Mouse (Mus musculus): ENCODE data around the gene Asgr1. TPM values are rescaled to one million over a fixed set of nuclear protein-coding genes. Genes with fewer than 3 reads are reported as not detected.

Gene Asgr1
- polyA plus RNA-seq (2012; rRNA removed), result 2.0 and 2.2 TPM in 2 replicates

DNA sequence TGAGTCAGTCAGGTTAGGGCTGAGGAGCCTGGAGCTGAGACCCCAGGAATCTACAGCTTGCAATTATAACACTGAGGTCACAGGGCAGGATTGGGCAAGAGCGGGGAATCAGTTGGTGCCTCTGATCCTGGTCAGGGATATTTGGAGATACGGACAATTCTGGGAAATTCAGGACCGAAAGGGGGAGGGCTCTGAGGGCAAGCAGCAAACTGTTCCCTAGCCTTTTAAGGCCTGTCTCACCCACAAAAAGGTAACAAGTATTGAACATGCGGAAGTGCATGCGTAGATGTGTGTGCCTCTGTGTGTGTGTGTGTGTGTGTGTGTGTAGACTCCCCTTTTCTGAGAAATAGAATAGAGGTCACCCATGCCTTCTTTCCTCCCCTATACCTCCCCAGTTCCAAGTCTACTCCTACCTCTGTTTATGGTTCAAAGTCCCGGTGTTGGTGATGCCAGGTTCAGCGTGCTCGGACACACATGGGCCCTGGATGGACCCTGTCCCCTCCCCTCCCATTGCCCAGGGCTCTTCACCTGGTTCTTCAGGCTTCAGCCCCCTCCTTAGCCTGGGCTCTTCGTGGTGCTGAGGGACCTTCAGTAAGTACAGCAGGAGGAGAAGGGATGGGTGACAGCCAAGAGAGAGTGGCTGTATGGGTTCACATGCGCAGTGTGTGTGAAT is at the start of gene Asgr1:
Asgr1 (plus strand) TSS at position 188 of the 673 bp plus-strand sequence.

GRCm38 (mm10) chr11:70014880-70015558 is 38.9 kb upstream of the Asgr1 start, which contains the start of gene Acadvl:
Acadvl (minus strand) TSS chr11:70015411.

GRCm38 (mm10) chr11:70016669-70017068 is 37.2 kb upstream of the Asgr1 start, which contains the start of gene Dlg4:
Dlg4 (plus strand) TSS chr11:70016942.

GRCm38 (mm10) chr11:70091986-70092783 is 38.3 kb downstream of the Asgr1 start, which contains the start of gene Asgr2:
Asgr2 (plus strand) TSS chr11:70092644.

Other genes with a start within 250 kb of the Asgr1 start
- gene Tmem102, start 248.5 kb upstream of the Asgr1 start, polyA plus RNA-seq (2012; rRNA removed), result 0.17 and 0.46 TPM in 2 replicates
- gene Gm39566, start 238.8 kb upstream of the Asgr1 start, polyA plus RNA-seq (2012; rRNA removed), result not detected in 2 replicates
- gene Spem2, start 235.6 kb upstream of the Asgr1 start, polyA plus RNA-seq (2012; rRNA removed), result not detected in 2 replicates
- 1.5 and 2.1 TPM in 2 replicates for gene Spem1, start 231.9 kb upstream of the Asgr1 start, polyA plus RNA-seq (2012; rRNA removed)
- gene Nlgn2, start 216.3 kb upstream of the Asgr1 start, polyA plus RNA-seq (2012; rRNA removed), result 125 and 136 TPM in 2 replicates
- gene Tmem256, start 215.6 kb upstream of the Asgr1 start, polyA plus RNA-seq (2012; rRNA removed), result 203 and 228 TPM in 2 replicates
- 98.8 and 111 TPM in 2 replicates for gene Plscr3, start 207.7 kb upstream of the Asgr1 start, polyA plus RNA-seq (2012; rRNA removed)
- 0.05 and 0.81 TPM in 2 replicates for gene Tnk1, start 195.4 kb upstream of the Asgr1 start, polyA plus RNA-seq (2012; rRNA removed)
- not detected in 2 replicates for gene Tmem95, start 176.1 kb upstream of the Asgr1 start, polyA plus RNA-seq (2012; rRNA removed)
- 1.7 and 2.3 TPM in 2 replicates for gene Kctd11, start 172.7 kb upstream of the Asgr1 start, polyA plus RNA-seq (2012; rRNA removed)
- gene Acap1, start 158.5 kb upstream of the Asgr1 start, polyA plus RNA-seq (2012; rRNA removed), result 0.90 and 1.4 TPM in 2 replicates
- gene 2810408A11Rik, start 153.1 kb upstream of the Asgr1 start, polyA plus RNA-seq (2012; rRNA removed), result 11.9 and 13.9 TPM in 2 replicates
- gene Neurl4, start 153.0 kb upstream of the Asgr1 start, polyA plus RNA-seq (2012; rRNA removed), result 113 and 134 TPM in 2 replicates
- gene Gps2, start 140.2 kb upstream of the Asgr1 start, polyA plus RNA-seq (2012; rRNA removed), result 100 and 101 TPM in 2 replicates
- gene Eif5a, start 132.1 kb upstream of the Asgr1 start, polyA plus RNA-seq (2012; rRNA removed), result 830 and 831 TPM in 2 replicates
- 43.9 and 49.9 TPM in 2 replicates for gene Ybx2, start 118.3 kb upstream of the Asgr1 start, polyA plus RNA-seq (2012; rRNA removed)
- gene Slc2a4, start 105.9 kb upstream of the Asgr1 start, polyA plus RNA-seq (2012; rRNA removed), result 9.7 and 10.0 TPM in 2 replicates
- 0.27 and 3.1 TPM in 2 replicates for gene Cldn7, start 89.3 kb upstream of the Asgr1 start, polyA plus RNA-seq (2012; rRNA removed)
- gene Ctdnep1, start 72.9 kb upstream of the Asgr1 start, polyA plus RNA-seq (2012; rRNA removed), result 101 and 111 TPM in 2 replicates
- 127 and 144 TPM in 2 replicates for gene Elp5, start 71.6 kb upstream of the Asgr1 start, polyA plus RNA-seq (2012; rRNA removed)
- gene Gabarap, start 62.9 kb upstream of the Asgr1 start, polyA plus RNA-seq (2012; rRNA removed), result 521 and 610 TPM in 2 replicates
- 60.2 and 65.1 TPM in 2 replicates for gene Phf23, start 58.3 kb upstream of the Asgr1 start, polyA plus RNA-seq (2012; rRNA removed)
- gene Dvl2, start 53.5 kb upstream of the Asgr1 start, polyA plus RNA-seq (2012; rRNA removed), result 42.8 and 47.8 TPM in 2 replicates
- gene Acadvl, start 38.7 kb upstream of the Asgr1 start, polyA plus RNA-seq (2012; rRNA removed), result 45.6 and 50.3 TPM in 2 replicates
- 202 and 211 TPM in 2 replicates for gene Dlg4, start 37.1 kb upstream of the Asgr1 start, polyA plus RNA-seq (2012; rRNA removed)
- 0.05 TPM in 1 of 2 replicates, not detected in the other for gene Asgr2, start 38.6 kb downstream of the Asgr1 start, polyA plus RNA-seq (2012; rRNA removed)
- gene Mgl2, start 76.2 kb downstream of the Asgr1 start, polyA plus RNA-seq (2012; rRNA removed), result 0.61 and 0.74 TPM in 2 replicates
- gene Clec10a, start 102.1 kb downstream of the Asgr1 start, polyA plus RNA-seq (2012; rRNA removed), result 1.0 and 1.2 TPM in 2 replicates
- gene Slc16a11, start 158.7 kb downstream of the Asgr1 start, polyA plus RNA-seq (2012; rRNA removed), result 2.5 and 4.8 TPM in 2 replicates
- gene Slc16a13, start 167.0 kb downstream of the Asgr1 start, polyA plus RNA-seq (2012; rRNA removed), result 12.4 and 12.5 TPM in 2 replicates
- 5.7 and 6.6 TPM in 2 replicates for gene Bcl6b, start 175.7 kb downstream of the Asgr1 start, polyA plus RNA-seq (2012; rRNA removed)
- gene 0610010K14Rik, start 183.8 kb downstream of the Asgr1 start, polyA plus RNA-seq (2012; rRNA removed), result 174 and 197 TPM in 2 replicates
- gene Gm21988, start 185.7 kb downstream of the Asgr1 start, polyA plus RNA-seq (2012; rRNA removed), result 15.3 and 17.5 TPM in 2 replicates
- gene Rnasek, start 185.8 kb downstream of the Asgr1 start, polyA plus RNA-seq (2012; rRNA removed), result 69.4 and 72.3 TPM in 2 replicates
- 0.93 and 1.4 TPM in 2 replicates for gene Alox12, start 201.3 kb downstream of the Asgr1 start, polyA plus RNA-seq (2012; rRNA removed)

Measured in central nervous system, embryonic 14 days (tissue).